In genomic region chr14:120318974-120319731, GRCm38 (mm10) we compare ENCODE assay signal across 15 mouse cellular contexts. TPM values are rescaled to one million over a fixed set of nuclear protein-coding genes. Genes with fewer than 3 reads are reported as not detected.
DNase-seq lines count a peak whose midpoint lies in the region; ATAC-seq and TF ChIP-seq lines count a peak whose summit lies in the region.
"Had no signal": no experiment of that assay in that cellular context is flagged by ENCODE, and none has a peak within 500 bp of the region (broad histone marks: within the 10 kb centered on the region; RNA-seq: fewer than 3 reads in every experiment).

No protein-coding gene starts in this region.

- no peaks in the 10 kb centered on the region for H3K36me3 ChIP-seq in liver, adult 2 months (ENCODE audit: control insufficient read depth, insufficient read depth, low read length)
- peaks cover 27% of the 10 kb centered on the region for H3K36me3 ChIP-seq in limb, embryonic 13.5 days
- peaks cover 7% of the 10 kb centered on the region; the same call in 1 of the 2 replicates for H3K36me3 ChIP-seq in lung, embryonic 14.5 days (ENCODE audit: insufficient read depth)
- H3K36me3 ChIP-seq: forebrain, embryonic 12.5 days had no signal

- no peak for ATAC-seq in limb, embryonic 13.5 days (ENCODE audit: low FRiP score, low read depth)
- peak; percentile 36; the same call in 1 of the 2 replicates for ATAC-seq in lung, embryonic 14.5 days (ENCODE audit: insufficient read depth)
- ATAC-seq in megakaryocyte progenitor cell, adult 5-6 weeks (replicated peaks; ENCODE audit: poor library complexity): peak; percentile 20; the same call in 1 of the 2 replicates
- no peak for ATAC-seq in CD4-positive, CD25-positive, alpha-beta regulatory T cell, adult 4 months
- ATAC-seq: Patski had no signal

- no peak overlapping the region for H3K9ac ChIP-seq in liver, adult 2 months (ENCODE audit: low read depth, low read length)
- no peak overlapping the region for H3K9ac ChIP-seq in limb, embryonic 13.5 days
- no peak overlapping the region for H3K9ac ChIP-seq in lung, embryonic 14.5 days
- H3K9ac ChIP-seq: forebrain, embryonic 12.5 days had no signal

- peaks cover 49% of the 10 kb centered on the region; the same call in 1 of the 2 replicates for H3K79me2 ChIP-seq in liver, adult 2 months (ENCODE audit: control insufficient read depth, insufficient read depth, low read length)

- no peak overlapping the region for H3K4me3 ChIP-seq in liver, adult 2 months (ENCODE audit: insufficient read depth, low read depth, low read length)
- no peak overlapping the region for H3K4me3 ChIP-seq in limb, embryonic 13.5 days
- no peak overlapping the region for H3K4me3 ChIP-seq in lung, embryonic 14.5 days (ENCODE audit: low read depth, low read length)
- H3K4me3 ChIP-seq: forebrain, embryonic 12.5 days; heart, embryonic 12.5 days; megakaryocyte, embryonic 14.5 days; myocyte had no signal

- H3K4me1 ChIP-seq in liver, adult 2 months (ENCODE audit: control insufficient read depth, insufficient read depth, low read length): peaks cover 11% of the 10 kb centered on the region
- peaks cover 36% of the 10 kb centered on the region for H3K4me1 ChIP-seq in limb, embryonic 13.5 days
- peaks cover 9% of the 10 kb centered on the region for H3K4me1 ChIP-seq in lung, embryonic 14.5 days (ENCODE audit: insufficient read depth)

- H3K9me3 ChIP-seq in limb, embryonic 13.5 days: no peaks in the 10 kb centered on the region
- H3K9me3 ChIP-seq in lung, embryonic 14.5 days (ENCODE audit: low read depth, low read length): no peaks in the 10 kb centered on the region
- H3K9me3 ChIP-seq: forebrain, embryonic 12.5 days; heart, embryonic 12.5 days; megakaryocyte, embryonic 14.5 days had no signal

- TF ChIP-seq CTCF in liver, adult 2 months (IDR thresholded peaks at IDR 0.05; ENCODE audit: low read depth, low read length): no peak
- TF ChIP-seq CTCF in lung, embryonic 14.5 days (IDR thresholded peaks at IDR 0.05; ENCODE audit: low read depth): no peak

- no peak overlapping the region for H3K4me2 ChIP-seq in limb, embryonic 13.5 days (replicated peaks)
- H3K4me2 ChIP-seq in lung, embryonic 14.5 days: no peak overlapping the region
- H3K4me2 ChIP-seq: forebrain, embryonic 12.5 days; heart, embryonic 12.5 days had no signal

- no peaks in the 10 kb centered on the region for H3K27me3 ChIP-seq in liver, adult 2 months (ENCODE audit: control insufficient read depth, insufficient read depth, low read length)
- no peaks in the 10 kb centered on the region for H3K27me3 ChIP-seq in limb, embryonic 13.5 days
- H3K27me3 ChIP-seq in lung, embryonic 14.5 days (ENCODE audit: insufficient read depth, low read length): no peaks in the 10 kb centered on the region
- H3K27me3 ChIP-seq: forebrain, embryonic 12.5 days; heart, embryonic 12.5 days; megakaryocyte, embryonic 14.5 days; Patski had no signal

- WGBS in liver, adult 2 months: 47% methylated on average over 9 of the region's 9 CpGs
- 63% methylated on average over 9 of the region's 9 CpGs for WGBS in limb, embryonic 13.5 days
- WGBS in lung, embryonic 14.5 days: 55% methylated on average over 9 of the region's 9 CpGs

- TF ChIP-seq POLR2A in liver, adult 2 months (IDR thresholded peaks at IDR 0.05; ENCODE audit: extremely low read depth, insufficient read depth, low read length): no peak

- DNase-seq in liver, adult 2 months (ENCODE audit: extremely low read depth, low read depth, low spot score): peak; percentile 87
- no peak for DNase-seq in liver
- DNase-seq in lung, embryonic 14.5 days: no peak
- DNase-seq in Muller cell, postnatal 12 days (ENCODE audit: inconsistent ontology term): no peak
- DNase-seq in neural tube, embryonic 10.5 days (ENCODE audit: extremely low spot score, low spot score): no peak
- DNase-seq: gastrocnemius, postnatal 10 days; thymus, postnatal 36 days had no signal

- H3K27ac ChIP-seq in liver, adult 2 months (replicated peaks; ENCODE audit: insufficient read depth, low read depth, low read length): peak overlapping the region; percentile 31; the same call in 1 of the 2 replicates
- H3K27ac ChIP-seq in limb, embryonic 13.5 days: 0 out of 2 replicates have a peak overlapping the region, but pooled peaks have one; percentile 10
- no peak overlapping the region for H3K27ac ChIP-seq in lung, embryonic 14.5 days (ENCODE audit: low read depth)
- H3K27ac ChIP-seq: forebrain, embryonic 12.5 days had no signal

RNA-seq across cellular contexts. Expression of gene Mbnl2, which starts 43.7 kb away (rescaled TPM):
- total RNA-seq in liver, adult 2 months (2014; rRNA removed): 32.2 and 35.2 TPM in 2 replicates
- polyA plus RNA-seq in liver, adult 2 months (2012; rRNA removed): 16.4 and 17.5 TPM in 2 replicates
- 127 TPM in 2 replicates for polyA plus RNA-seq in limb, embryonic 13.5 days (2015; fragmentation: Nextera tagmentation; extraction: Ambion mirVana)
- polyA plus RNA-seq in lung, embryonic 14.5 days (2014; fragmentation: Nextera tagmentation; extraction: Ambion mirVana): 110 and 119 TPM in 2 replicates
- 94.4 and 97.8 TPM in 2 replicates for total RNA-seq in megakaryocyte progenitor cell, adult 5-6 weeks (2015)
- total RNA-seq in megakaryocyte progenitor cell, adult 5-6 weeks (2017): 63.2 and 70.4 TPM in 2 replicates
- polyA plus RNA-seq in CD4-positive, CD25-positive, alpha-beta regulatory T cell, adult 4 months (2017; shearing (Covaris generic)): 10 to 100 TPM; 50.7 to 52.1 TPM

Comparison
In these comparisons a context has a peak if more than half of its experiments do, and no peak if none do; other contexts are left out.
1. ATAC-seq: peak in lung, embryonic 14.5 days (single experiment) and megakaryocyte progenitor cell, adult 5-6 weeks (single experiment); none in limb, embryonic 13.5 days (single experiment) and CD4-positive, CD25-positive, alpha-beta regulatory T cell, adult 4 months (single experiment).